Mouse (Mus musculus) kidney, postnatal 0 days (tissue): ENCODE measurements around the gene Tjp2. TPM values are rescaled to one million over a fixed set of nuclear protein-coding genes. Genes with fewer than 3 reads are reported as not detected.
"Not testable (repeated sequence)": the region's sequence is repeated elsewhere in the genome, so short reads cannot be mapped to it uniquely, and the experiment has no call there.

Experiments used
- ATAC-seq: fragments of 200-750 bp; cut with Nextera tagmentation; replicated peaks from 2 replicates; pipeline ENCODE4 v1.8.0; 2017; ENCODE audit warnings: low read depth, moderate number of reproducible peaks, moderate TSS enrichment, moderate library complexity; ENCODE audit not compliant: low FRiP score
- DNase-seq: peaks from one replicate; pipeline ENCODE4 v3.0.0-alpha.2; 2016; ENCODE audit warnings: low spot score
- H3K27ac ChIP-seq: fragments of 300-500 bp; sonication (generic); 2 replicates; pipeline ENCODE4 v1.5.1; 2014; ENCODE audit warnings: mild to moderate bottlenecking
- H3K27me3 ChIP-seq: fragments of 300-500 bp; sonication (generic); 2 replicates; pipeline ENCODE4 v1.6.1; 2014; ENCODE audit warnings: low read length, mixed read lengths; ENCODE audit not compliant: insufficient read depth
- H3K36me3 ChIP-seq: fragments of 300-500 bp; sonication (generic); 2 replicates; pipeline ENCODE4 v1.6.1; 2014; ENCODE audit warnings: low read length, mixed read lengths; ENCODE audit not compliant: insufficient read depth
- H3K4me1 ChIP-seq: fragments of 300-500 bp; sonication (generic); replicated peaks from 2 replicates; pipeline ENCODE4 v1.6.1; 2014; ENCODE audit warnings: antibody characterized with exemption, low read length, mixed read lengths; ENCODE audit not compliant: insufficient read depth
- H3K4me2 ChIP-seq: fragments of 300-500 bp; sonication (generic); 2 replicates; pipeline ENCODE4 v1.6.1; 2014; ENCODE audit warnings: mild to moderate bottlenecking, low read length, moderate library complexity, mixed read lengths
- H3K4me3 ChIP-seq: fragments of 300-500 bp; sonication (generic); replicated peaks from 2 replicates; pipeline ENCODE4 v1.5.1; 2014; ENCODE audit warnings: low read depth, low read length
- H3K9ac ChIP-seq: fragments of 300-500 bp; sonication (generic); 2 replicates; pipeline ENCODE4 v1.6.1; 2014; ENCODE audit warnings: low read depth, low read length
- H3K9me3 ChIP-seq: fragments of 300-500 bp; sonication (generic); replicated peaks from 2 replicates; pipeline ENCODE4 v1.6.1; 2016; ENCODE audit warnings: low read length, inconsistent platforms, mixed read lengths
- CTCF ChIP-seq: IDR thresholded peaks from 2 replicates; pipeline ENCODE4 v1.5.1; 2016; ENCODE audit warnings: antibody characterized with exemption, low read depth, mild to moderate bottlenecking, moderate library complexity
- WGBS: fragments of 180-500 bp; shearing (Covaris S2); extraction: QIAGEN DNeasy Blood & Tissue Kit; methylation state at CpG from one replicate; pipeline ENCODE4 v1.1.7; 2014; 5-methylcytosine and 5-hydroxymethylcytosine counted together
- polyA plus RNA-seq: library from polyadenylated mRNA; unstranded; fragments of >200 nt; fragmentation: Nextera tagmentation; extraction: Ambion mirVana; gene quantifications from 2 replicates; pipeline ENCODE4 v1.2.1, GENCODE M21; 2015

The Tjp2 gene
- polyA plus RNA-seq, 1 experiment from 2014 or later: 24.9 TPM

DNA sequence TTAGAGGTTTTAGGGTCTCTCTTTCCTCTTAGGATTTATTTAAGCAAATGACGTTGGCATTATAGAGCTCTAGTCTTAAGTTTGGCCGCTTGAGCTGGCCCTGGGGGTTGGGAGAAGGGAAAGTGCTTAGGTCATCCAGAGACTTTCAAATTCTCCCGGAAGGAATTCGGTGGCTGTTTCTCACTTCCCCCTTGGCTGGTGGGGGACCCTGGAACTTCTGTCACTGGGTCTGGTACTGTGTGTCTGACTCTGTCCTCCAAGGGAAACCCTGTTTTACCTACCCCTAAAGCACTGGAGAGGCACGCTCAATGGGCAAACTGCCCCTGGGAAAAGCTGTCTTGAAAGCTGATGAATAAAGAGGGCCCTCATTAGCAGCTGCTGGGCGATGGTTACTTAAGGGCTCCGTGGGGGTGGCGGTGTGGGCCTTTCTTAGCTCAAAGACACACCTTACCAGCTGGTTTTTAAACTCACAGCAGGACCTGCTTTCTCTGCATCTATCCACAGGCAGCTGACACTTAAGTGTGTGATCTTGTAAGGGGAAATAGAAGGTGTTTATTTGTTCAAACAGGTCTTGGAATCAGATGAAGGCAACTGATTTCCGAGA lies 28.9 kb upstream of the Tjp2 start:
- WGBS: 30% methylated on average over 9 of the region's 9 CpGs
- H3K9me3 ChIP-seq: no peaks in the 10 kb centered on the region
- H3K9ac ChIP-seq: no peak overlapping the region
- H3K36me3 ChIP-seq: no peaks in the 10 kb centered on the region
- H3K4me2 ChIP-seq: no peak overlapping the region
- ATAC-seq (no peak), DNase-seq (no peak)
- H3K27me3 ChIP-seq: no peaks in the 10 kb centered on the region
- H3K27ac ChIP-seq: no peak overlapping the region; the same call in 1 of the 2 replicates
- TF ChIP-seq CTCF: no peak
- peaks cover 10% of the 10 kb centered on the region for H3K4me1 ChIP-seq
- H3K4me3 ChIP-seq: no peak overlapping the region

DNA sequence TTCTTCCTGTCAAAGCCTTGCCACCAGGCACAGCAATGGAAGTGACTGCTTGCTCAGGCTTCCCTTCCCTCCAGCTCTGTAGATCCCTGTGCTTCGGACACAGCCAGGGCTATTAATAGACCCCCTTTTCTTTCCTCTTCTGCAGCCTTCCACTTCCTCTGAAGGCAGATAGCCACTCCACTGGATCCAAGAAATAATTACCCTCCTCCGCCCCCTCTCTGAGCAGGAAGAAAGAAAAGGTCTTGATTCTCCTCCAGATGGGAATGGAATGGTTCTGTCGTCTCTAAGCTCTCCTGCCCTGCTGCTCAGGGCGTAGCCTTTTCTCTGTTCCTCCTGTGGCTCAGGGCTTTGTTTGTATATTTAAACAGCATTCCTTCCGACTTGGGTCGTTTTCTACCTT lies 27.0 kb upstream of the Tjp2 start:
- peak; percentile 86 for DNase-seq

DNA sequence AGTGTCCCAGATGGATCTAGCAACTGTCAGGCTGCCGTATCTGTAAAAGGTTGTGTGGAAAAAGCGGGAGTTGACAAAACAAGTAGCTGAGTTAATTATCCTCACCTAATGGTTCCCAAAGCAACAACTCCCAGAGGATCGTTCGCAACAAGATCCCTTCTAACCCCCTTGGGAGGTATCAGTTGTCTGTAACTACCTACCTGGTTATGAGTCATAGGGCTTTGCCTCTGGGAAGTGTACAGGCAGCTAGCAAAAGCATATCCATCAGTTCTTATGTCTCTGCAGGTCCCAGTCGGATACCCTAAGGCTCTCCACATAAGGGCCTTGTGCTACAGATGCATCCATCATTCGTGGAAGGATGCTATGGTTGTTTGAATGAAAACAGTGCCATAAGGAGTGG lies 18.5 kb upstream of the Tjp2 start:
- Histone ChIP-seq H3K9ac (no peak overlapping the region), H3K36me3 (no peaks in the 10 kb centered on the region), H3K9me3 (no peaks in the 10 kb centered on the region), H3K4me1 (peaks cover 12% of the 10 kb centered on the region), H3K27me3 (no peaks in the 10 kb centered on the region), H3K4me3 (no peak overlapping the region), H3K27ac (no peak overlapping the region), H3K4me2 (no peak overlapping the region)
- TF ChIP-seq CTCF: no peak
- no peak for ATAC-seq
- no peak for DNase-seq
- 55% methylated on average over 6 of the region's 6 CpGs for WGBS

More for the DNA sequence above, 27.0 kb upstream of the Tjp2 start:
- Histone ChIP-seq H3K36me3 (no peaks in the 10 kb centered on the region), H3K27me3 (no peaks in the 10 kb centered on the region), H3K9me3 (no peaks in the 10 kb centered on the region), H3K9ac (no peak overlapping the region), H3K4me3 (no peak overlapping the region), H3K4me1 (peaks cover 10% of the 10 kb centered on the region), H3K4me2 (peak overlapping the region; percentile 35; the same call in 1 of the 2 replicates), H3K27ac (peak overlapping the region; percentile 76)
- ATAC-seq: no peak
- TF ChIP-seq CTCF: no peak
- WGBS: 16% methylated on average over 6 of the region's 6 CpGs

DNA sequence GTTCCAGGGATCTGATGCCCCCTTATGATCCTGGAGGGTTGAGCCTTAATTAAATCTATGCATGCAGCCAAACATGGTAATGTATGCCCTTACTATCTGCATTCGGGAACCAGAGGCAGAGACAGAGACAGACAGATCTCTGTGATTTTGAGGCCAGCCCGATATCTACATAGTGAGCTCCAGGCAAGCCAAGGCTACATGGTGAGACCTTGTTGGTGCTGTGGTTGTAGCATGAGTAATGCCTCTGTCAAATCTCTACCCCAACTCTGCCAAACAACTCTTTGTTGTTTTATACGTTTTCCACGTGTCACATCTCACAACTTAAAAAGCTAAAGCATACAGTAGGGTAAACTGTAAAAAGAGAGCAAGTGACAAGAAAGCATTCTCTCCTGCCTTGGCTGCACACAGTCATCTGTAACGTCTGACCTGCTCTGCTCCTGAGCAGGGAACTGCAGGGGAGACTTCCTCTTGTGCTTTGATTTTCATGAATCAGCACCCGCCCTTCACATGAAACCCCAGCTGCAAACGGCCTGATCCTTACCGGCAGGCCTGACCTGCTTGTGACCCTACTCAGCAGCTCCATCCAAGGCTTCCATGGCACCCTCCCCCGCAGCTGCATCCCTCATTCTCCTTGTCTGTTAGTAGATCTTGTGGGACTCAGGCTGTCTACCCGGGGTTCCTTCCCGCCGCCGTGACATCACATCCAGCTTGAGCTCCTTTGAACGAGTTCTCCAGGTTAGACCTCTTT lies 17.1 kb upstream of the Tjp2 start:
- Histone ChIP-seq H3K36me3 (no peaks in the 10 kb centered on the region), H3K4me1 (peaks cover 12% of the 10 kb centered on the region), H3K4me2 (peak overlapping the region; percentile 14), H3K27me3 (no peaks in the 10 kb centered on the region), H3K27ac (peak overlapping the region; percentile 31), H3K4me3 (no peak overlapping the region), H3K9ac (no peak overlapping the region), H3K9me3 (no peaks in the 10 kb centered on the region)
- WGBS: 7% methylated on average over 14 of the region's 14 CpGs
- peak; percentile 85 for ATAC-seq
- DNase-seq: peak; percentile 91
- TF ChIP-seq CTCF: no peak

DNA sequence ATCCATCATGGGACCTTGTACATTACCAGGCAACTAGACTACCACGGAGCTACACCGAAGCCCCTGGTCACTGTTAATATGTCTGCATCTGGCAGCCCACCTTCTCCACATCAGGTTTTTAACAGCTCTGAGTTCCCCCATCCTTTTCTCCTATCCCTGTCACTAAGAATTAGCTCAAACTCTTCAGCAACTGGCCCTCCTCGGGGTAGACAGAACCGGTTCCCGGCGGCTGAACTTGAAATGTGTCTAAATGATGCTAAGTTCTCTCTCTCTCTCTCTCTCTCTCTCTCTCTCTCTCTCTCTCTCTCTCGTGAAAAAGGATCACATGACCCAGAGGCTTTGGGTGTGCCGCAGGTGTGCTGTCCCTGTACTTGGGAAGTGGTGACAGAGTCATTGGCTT lies 16.4 kb upstream of the Tjp2 start:
- H3K36me3 ChIP-seq: no peaks in the 10 kb centered on the region
- H3K4me1 ChIP-seq: peaks cover 12% of the 10 kb centered on the region
- no peaks in the 10 kb centered on the region for H3K9me3 ChIP-seq
- WGBS: 70% methylated on average over 7 of the region's 8 CpGs
- 0 out of 2 replicates have a peak overlapping the region, but pooled peaks have one; percentile 31 for H3K27ac ChIP-seq
- H3K4me2 ChIP-seq: no peak overlapping the region
- TF ChIP-seq CTCF: no peak
- no peaks in the 10 kb centered on the region for H3K27me3 ChIP-seq
- H3K4me3 ChIP-seq: no peak overlapping the region
- no peak for ATAC-seq
- no peak overlapping the region for H3K9ac ChIP-seq
- DNase-seq: no peak

DNA sequence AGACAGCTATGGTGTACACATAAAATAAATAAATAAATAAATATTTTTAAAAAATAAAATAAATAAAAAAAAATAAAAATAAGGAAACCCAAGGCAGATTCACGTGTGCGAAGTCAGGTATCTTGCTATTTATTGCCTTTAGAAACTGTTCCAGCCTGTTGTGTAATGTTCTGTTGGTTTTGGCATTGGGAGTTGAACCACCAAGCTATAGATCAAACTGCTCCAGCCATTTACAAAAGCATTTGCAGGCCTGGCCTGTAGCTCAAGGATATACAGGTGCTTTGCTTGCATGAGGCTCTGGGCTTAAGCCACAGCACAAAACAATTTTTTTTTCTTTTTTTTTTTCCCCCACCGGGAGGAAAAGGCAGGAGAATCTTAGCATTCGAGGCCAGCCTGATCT lies 13.2 kb upstream of the Tjp2 start:
- no peaks in the 10 kb centered on the region for H3K36me3 ChIP-seq
- ATAC-seq (no peak), DNase-seq (no peak)
- no peaks in the 10 kb centered on the region for H3K9me3 ChIP-seq
- no peak for TF ChIP-seq CTCF
- H3K4me2 ChIP-seq: no peak overlapping the region
- WGBS: 59% methylated on average over 4 of the region's 4 CpGs
- no peaks in the 10 kb centered on the region for H3K27me3 ChIP-seq
- no peak overlapping the region for H3K4me3 ChIP-seq
- H3K9ac ChIP-seq: no peak overlapping the region
- H3K4me1 ChIP-seq: peaks cover 12% of the 10 kb centered on the region
- H3K27ac ChIP-seq: no peak overlapping the region

DNA sequence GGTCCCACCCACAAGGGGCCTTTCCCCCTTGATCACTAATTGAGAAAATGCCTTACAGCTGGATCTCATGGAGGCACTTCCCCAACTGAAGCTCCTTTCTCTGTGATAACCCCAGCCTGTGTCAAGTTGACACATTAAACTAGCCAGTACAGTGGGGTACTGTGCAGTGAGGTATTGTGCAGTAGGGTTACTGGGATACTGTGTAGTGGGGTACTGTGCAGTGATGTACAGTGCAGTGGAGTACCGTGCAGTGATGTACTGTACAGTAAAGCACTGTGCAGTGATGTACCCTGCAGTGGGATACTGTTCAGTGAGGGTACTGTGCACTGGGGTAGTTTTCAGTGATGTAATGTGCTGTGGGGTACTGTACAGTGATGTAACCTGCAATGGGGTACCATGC lies 7.5 kb upstream of the Tjp2 start:
- WGBS: 100% methylated on average over 1 of the region's 1 CpGs
- not testable (repeated sequence) for H3K9me3 ChIP-seq, H3K36me3 ChIP-seq, H3K27me3 ChIP-seq, H3K9ac ChIP-seq, H3K27ac ChIP-seq, ATAC-seq, DNase-seq, H3K4me3 ChIP-seq, H3K4me1 ChIP-seq, H3K4me2 ChIP-seq
